Mouse (Mus musculus): ENCODE measurements at regions not wholly inside any gene's neighbourhood (a gene's known extent, or its start where the extent isn't known, plus 50 kb on each side); places are given as distances from the start of the nearest gene placed in this dataset.

- H3K27ac ChIP-seq, result no peak overlapping the region
- DNase-seq (ENCODE audit: extremely low spot score in 1 of 2, low spot score in 2 of 2), result no peak
- no peak for TF ChIP-seq CTCF (IDR thresholded peaks at IDR 0.05)
- no peak overlapping the region for H3K4me3 ChIP-seq
- intact Hi-C loops (cut with DNase I), result no loop called here
Observed at GRCm38 (mm10) chr1:157009427-157009826, 70.0 kb upstream of the Ralgps2 start.

- no peak overlapping the region for H3K4me3 ChIP-seq
- intact Hi-C loops (cut with DNase I), result no loop called here
- H3K27ac ChIP-seq, result no peak overlapping the region
- DNase-seq (ENCODE audit: extremely low spot score in 1 of 2, low spot score in 2 of 2), result no peak
- no peak for TF ChIP-seq CTCF (IDR thresholded peaks at IDR 0.05)
Observed at GRCm38 (mm10) chr1:157007891-157008730, 68.7 kb upstream of the Ralgps2 start.

GRCm38 (mm10) chr1:157004312-157005074, 65.1 kb upstream of the Ralgps2 start:
- Histone ChIP-seq H3K4me3 (no peak overlapping the region), H3K27ac (no peak overlapping the region)
- no peak for TF ChIP-seq CTCF (IDR thresholded peaks at IDR 0.05)
- DNase-seq (ENCODE audit: extremely low spot score in 1 of 2, low spot score in 2 of 2), result no peak
- intact Hi-C loops (cut with DNase I), result no loop called here

- Histone ChIP-seq H3K27ac (no peak overlapping the region), H3K4me3 (no peak overlapping the region)
- no peak for DNase-seq (ENCODE audit: extremely low spot score in 1 of 2, low spot score in 2 of 2)
- intact Hi-C loops (cut with DNase I), result no loop called here
- TF ChIP-seq CTCF (IDR thresholded peaks at IDR 0.05), result no peak
Observed at GRCm38 (mm10) chr1:157003034-157003433, 63.6 kb upstream of the Ralgps2 start.

- no peak for DNase-seq (ENCODE audit: extremely low spot score in 1 of 2, low spot score in 2 of 2)
- Histone ChIP-seq H3K27ac (no peak overlapping the region), H3K4me3 (no peak overlapping the region)
- intact Hi-C loops (cut with DNase I), result no loop called here
- no peak for TF ChIP-seq CTCF (IDR thresholded peaks at IDR 0.05)
Observed at GRCm38 (mm10) chr1:157002258-157002657, 62.8 kb upstream of the Ralgps2 start.

- no peak for TF ChIP-seq CTCF (IDR thresholded peaks at IDR 0.05)
- H3K4me3 ChIP-seq, result no peak overlapping the region
- no peak for DNase-seq (ENCODE audit: extremely low spot score in 1 of 2, low spot score in 2 of 2)
- intact Hi-C loops (cut with DNase I), result no loop called here
- no peak overlapping the region for H3K27ac ChIP-seq
Observed at GRCm38 (mm10) chr1:157001008-157001660, 61.7 kb upstream of the Ralgps2 start.

- intact Hi-C loops (cut with DNase I), result loop anchor here (5.0 kb wide), 2 partner anchors 77 to 233 kb away; no protein-coding TSS in a partner anchor
- Histone ChIP-seq H3K4me3 (no peak overlapping the region), H3K27ac (no peak overlapping the region)
- no peak for TF ChIP-seq CTCF (IDR thresholded peaks at IDR 0.05)
- no peak for DNase-seq (ENCODE audit: extremely low spot score in 1 of 2, low spot score in 2 of 2)
Observed at GRCm38 (mm10) chr1:156999947-157000346, 60.5 kb upstream of the Ralgps2 start.

GRCm38 (mm10) chr1:156999272-156999671, 59.8 kb upstream of the Ralgps2 start:
- DNase-seq (ENCODE audit: extremely low spot score in 1 of 2, low spot score in 2 of 2), result no peak
- no peak overlapping the region for H3K4me3 ChIP-seq
- TF ChIP-seq CTCF (IDR thresholded peaks at IDR 0.05), result no peak
- intact Hi-C loops (cut with DNase I), result loop anchor here (5.0 kb wide), 2 partner anchors 78 to 232 kb away; no protein-coding TSS in a partner anchor
- no peak overlapping the region for H3K27ac ChIP-seq

GRCm38 (mm10) chr1:156997476-156998305, 58.3 kb upstream of the Ralgps2 start:
- H3K27ac ChIP-seq, result no peak overlapping the region; the same call in 1 of the 2 replicates

GRCm38 (mm10) chr1:156997033-156997432, 57.6 kb upstream of the Ralgps2 start:
- intact Hi-C loops (cut with DNase I), result loop anchor here (2.0 to 5.0 kb wide), 3 partner anchors 58 to 230 kb away; partner anchors contain the start of gene Ralgps2
- Histone ChIP-seq H3K27ac (no peak overlapping the region; the same call in 1 of the 2 replicates), H3K4me3 (no peak overlapping the region)
- no peak for TF ChIP-seq CTCF (IDR thresholded peaks at IDR 0.05)
- peak; percentile 32 to 37 for DNase-seq (ENCODE audit: extremely low spot score in 1 of 2, low spot score in 2 of 2)

More at GRCm38 (mm10) chr1:156997476-156998305, 58.3 kb upstream of the Ralgps2 start:
- no peak for TF ChIP-seq CTCF (IDR thresholded peaks at IDR 0.05)
- intact Hi-C loops (cut with DNase I), result loop anchor here (2.0 to 5.0 kb wide), 3 partner anchors 59 to 230 kb away; partner anchors contain the start of gene Ralgps2
- no peak overlapping the region for H3K4me3 ChIP-seq
- DNase-seq (ENCODE audit: extremely low spot score in 1 of 2, low spot score in 2 of 2), result no peak

All from left cerebral cortex, adult 2 months (tissue).